Mouse (Mus musculus) stomach, postnatal 0 days (tissue): Measurements from ENCODE around the gene Isl1.

ENCODE experiments used
- CTCF ChIP-seq: IDR thresholded peaks from 2 replicates; pipeline ENCODE4 v1.5.1; 2016; ENCODE audit warnings: antibody characterized with exemption, low read depth, mild to moderate bottlenecking, moderate library complexity
- EP300 ChIP-seq: optimal IDR thresholded peaks from 2 replicates; pipeline ENCODE3; 2016; ENCODE audit warnings: antibody characterized with exemption

- peak; percentile 65 for TF ChIP-seq CTCF
- TF ChIP-seq EP300, result no peak
Observed at GRCm38 (mm10) chr13:116311871-116312720, 2.6 kb upstream of the Isl1 start.
